Comparison of ENCODE assay signal across 22 mouse cellular contexts in genomic region chr16:91662336-91662735, GRCm38 (mm10). TPM values are rescaled to one million over a fixed set of nuclear protein-coding genes. Genes with fewer than 3 reads are reported as not detected.
DNase-seq lines count a peak whose midpoint lies in the region; ATAC-seq lines count a peak whose summit lies in the region.
"Had no signal": no experiment of that assay in that cellular context is flagged by ENCODE, and none has a peak within 500 bp of the region (broad histone marks: within the 10 kb centered on the region; RNA-seq: fewer than 3 reads in every experiment).

No protein-coding gene starts in this region.

- DNase-seq in frontal cortex, postnatal 10 days (ENCODE audit: low spot score in 2 of 2), result no peak
- peak; percentile 36 for DNase-seq in intestine, embryonic 14.5 days (ENCODE audit: low spot score)
- DNase-seq in right cerebral cortex, adult 2 months (ENCODE audit: low spot score in 2 of 2), result peak; percentile 34 to 47
- DNase-seq in right cerebral cortex, postnatal 10 days (ENCODE audit: low spot score in 2 of 2), result no peak
- DNase-seq in kidney, adult 8-10 months, result no peak
- DNase-seq: adrenal gland, adult 8-10 months; adrenal gland, postnatal 25 days; cerebellum, adult 18-20 months; cerebellum, adult 9-10 months; cerebellum, postnatal 14 days; forebrain, postnatal 0 days; gastrocnemius, postnatal 25 days; heart, adult 2 months had no signal

- peaks cover 99% of the 10 kb centered on the region for H3K36me3 ChIP-seq in intestine, embryonic 14.5 days (ENCODE audit: control insufficient read depth, insufficient read depth, low read length)
- H3K36me3 ChIP-seq in intestine, embryonic 16.5 days (ENCODE audit: control insufficient read depth, insufficient read depth, low read length), result peaks cover 46% of the 10 kb centered on the region
- H3K36me3 ChIP-seq in forebrain, embryonic 16.5 days (ENCODE audit: control insufficient read depth, insufficient read depth), result peaks cover 75% of the 10 kb centered on the region

- H3K27ac ChIP-seq in intestine, embryonic 14.5 days (ENCODE audit: low read depth), result no peak overlapping the region
- H3K27ac ChIP-seq in intestine, embryonic 16.5 days (ENCODE audit: low read length), result no peak overlapping the region
- no peak overlapping the region for H3K27ac ChIP-seq in forebrain, embryonic 16.5 days (ENCODE audit: low read length)
- H3K27ac ChIP-seq: forebrain, embryonic 10.5 days; forebrain, embryonic 13.5 days; heart, adult 2 months; hindbrain, embryonic 12.5 days; hindbrain, embryonic 15.5 days; intestine, embryonic 15.5 days had no signal

- no peaks in the 10 kb centered on the region for H3K27me3 ChIP-seq in intestine, embryonic 14.5 days (replicated peaks; ENCODE audit: control insufficient read depth, insufficient read depth, low read length)
- no peaks in the 10 kb centered on the region for H3K27me3 ChIP-seq in intestine, embryonic 16.5 days (replicated peaks; ENCODE audit: control insufficient read depth, insufficient read depth, low read length)
- no peaks in the 10 kb centered on the region for H3K27me3 ChIP-seq in forebrain, embryonic 16.5 days (replicated peaks; ENCODE audit: control insufficient read depth, insufficient read depth, low read length)
- H3K27me3 ChIP-seq: forebrain, embryonic 13.5 days; hindbrain, embryonic 12.5 days; hindbrain, embryonic 15.5 days; intestine, embryonic 15.5 days had no signal

- ATAC-seq in frontal cortex, adult (ENCODE audit: low TSS enrichment), result peak; percentile 85
- no peak for ATAC-seq in intestine, embryonic 14.5 days (replicated peaks; ENCODE audit: low FRiP score, low TSS enrichment, low read depth)
- ATAC-seq in intestine, embryonic 16.5 days, result no peak
- ATAC-seq in forebrain, embryonic 16.5 days, result no peak
- ATAC-seq: forebrain, embryonic 13.5 days; forebrain, postnatal 0 days; intestine, embryonic 15.5 days had no signal

- no peaks in the 10 kb centered on the region for H3K9me3 ChIP-seq in intestine, embryonic 14.5 days (ENCODE audit: control insufficient read depth, low read length)
- no peaks in the 10 kb centered on the region for H3K9me3 ChIP-seq in intestine, embryonic 16.5 days (ENCODE audit: control insufficient read depth, low read length)
- no peaks in the 10 kb centered on the region for H3K9me3 ChIP-seq in forebrain, embryonic 16.5 days (ENCODE audit: control insufficient read depth, low read length)
- H3K9me3 ChIP-seq: forebrain, embryonic 13.5 days; hindbrain, embryonic 12.5 days; hindbrain, embryonic 15.5 days; intestine, embryonic 15.5 days had no signal

- no peak overlapping the region for H3K9ac ChIP-seq in intestine, embryonic 14.5 days (ENCODE audit: low read length)
- no peak overlapping the region for H3K9ac ChIP-seq in intestine, embryonic 16.5 days (ENCODE audit: low read depth, low read length)
- no peak overlapping the region for H3K9ac ChIP-seq in forebrain, embryonic 16.5 days (replicated peaks; ENCODE audit: low read depth, low read length)
- H3K9ac ChIP-seq: forebrain, embryonic 13.5 days; forebrain, postnatal 0 days; hindbrain, embryonic 12.5 days; hindbrain, embryonic 15.5 days; intestine, embryonic 15.5 days had no signal

- no peak overlapping the region for H3K4me2 ChIP-seq in intestine, embryonic 14.5 days (ENCODE audit: low read length)
- no peak overlapping the region for H3K4me2 ChIP-seq in intestine, embryonic 16.5 days (ENCODE audit: low read depth, low read length)
- H3K4me2 ChIP-seq in forebrain, embryonic 16.5 days (ENCODE audit: low read length), result no peak overlapping the region
- H3K4me2 ChIP-seq: forebrain, embryonic 13.5 days; heart, embryonic 11.5 days; hindbrain, embryonic 12.5 days; hindbrain, embryonic 15.5 days; intestine, embryonic 15.5 days had no signal

- H3K4me3 ChIP-seq in intestine, embryonic 14.5 days (ENCODE audit: low read depth, low read length), result no peak overlapping the region
- no peak overlapping the region for H3K4me3 ChIP-seq in intestine, embryonic 16.5 days (ENCODE audit: low read length)
- no peak overlapping the region for H3K4me3 ChIP-seq in forebrain, embryonic 16.5 days (replicated peaks; ENCODE audit: low read length)
- H3K4me3 ChIP-seq: forebrain, embryonic 10.5 days; forebrain, embryonic 13.5 days; heart, adult 2 months; hindbrain, embryonic 12.5 days; hindbrain, embryonic 15.5 days; intestine, embryonic 15.5 days had no signal

- WGBS in intestine, embryonic 14.5 days, result 95% methylated on average over 16 of the region's 16 CpGs
- 94% methylated on average over 16 of the region's 16 CpGs for WGBS in intestine, embryonic 16.5 days
- 90% methylated on average over 16 of the region's 16 CpGs for WGBS in forebrain, embryonic 16.5 days

- H3K4me1 ChIP-seq in intestine, embryonic 14.5 days (replicated peaks; ENCODE audit: control insufficient read depth, insufficient read depth, low read length), result no peaks in the 10 kb centered on the region
- no peaks in the 10 kb centered on the region for H3K4me1 ChIP-seq in intestine, embryonic 16.5 days (ENCODE audit: control insufficient read depth, insufficient read depth, low read length)
- peaks cover 5% of the 10 kb centered on the region for H3K4me1 ChIP-seq in forebrain, embryonic 16.5 days (replicated peaks; ENCODE audit: control insufficient read depth, insufficient read depth, low read length)
- H3K4me1 ChIP-seq: forebrain, embryonic 10.5 days; intestine, embryonic 15.5 days had no signal

RNA-seq across cellular contexts. Expression of gene Son, which starts 15.0 kb away (rescaled TPM):
- 138 and 146 TPM in 2 replicates for polyA plus RNA-seq in intestine, embryonic 14.5 days (2014; fragmentation: Nextera tagmentation; extraction: Ambion mirVana)
- 69.8 and 76.6 TPM in 2 replicates for polyA plus RNA-seq in intestine, embryonic 16.5 days (2015; fragmentation: Nextera tagmentation; extraction: Ambion mirVana)
- polyA plus RNA-seq in forebrain, embryonic 16.5 days (2015; fragmentation: Nextera tagmentation; extraction: Ambion mirVana), result 129 and 134 TPM in 2 replicates

RNA-seq across cellular contexts. Expression of gene Gart, which starts 15.6 kb away (rescaled TPM):
- 125 and 137 TPM in 2 replicates for polyA plus RNA-seq in intestine, embryonic 14.5 days (2014; fragmentation: Nextera tagmentation; extraction: Ambion mirVana)
- 85.2 and 99.7 TPM in 2 replicates for polyA plus RNA-seq in intestine, embryonic 16.5 days (2015; fragmentation: Nextera tagmentation; extraction: Ambion mirVana)
- 71.7 and 81.4 TPM in 2 replicates for polyA plus RNA-seq in forebrain, embryonic 16.5 days (2015; fragmentation: Nextera tagmentation; extraction: Ambion mirVana)

RNA-seq across cellular contexts. Expression of gene Donson, which starts 26.2 kb away (rescaled TPM):
- polyA plus RNA-seq in intestine, embryonic 14.5 days (2014; fragmentation: Nextera tagmentation; extraction: Ambion mirVana), result 24.3 and 24.7 TPM in 2 replicates
- 12.0 and 12.2 TPM in 2 replicates for polyA plus RNA-seq in intestine, embryonic 16.5 days (2015; fragmentation: Nextera tagmentation; extraction: Ambion mirVana)
- polyA plus RNA-seq in forebrain, embryonic 16.5 days (2015; fragmentation: Nextera tagmentation; extraction: Ambion mirVana), result 19.8 and 23.8 TPM in 2 replicates

RNA-seq across cellular contexts. Expression of gene Dnajc28, which starts 43.5 kb away (rescaled TPM):
- 2.4 and 2.8 TPM in 2 replicates for polyA plus RNA-seq in intestine, embryonic 14.5 days (2014; fragmentation: Nextera tagmentation; extraction: Ambion mirVana)
- 2.8 TPM in 2 replicates for polyA plus RNA-seq in intestine, embryonic 16.5 days (2015; fragmentation: Nextera tagmentation; extraction: Ambion mirVana)
- polyA plus RNA-seq in forebrain, embryonic 16.5 days (2015; fragmentation: Nextera tagmentation; extraction: Ambion mirVana), result 6.9 and 8.5 TPM in 2 replicates

Comparison
In these comparisons a context has a peak if more than half of its experiments do, and no peak if none do; other contexts are left out.
1. DNase-seq: peak in intestine, embryonic 14.5 days (single experiment) and right cerebral cortex, adult 2 months (2 of 2); none in frontal cortex, postnatal 10 days (0 of 2), right cerebral cortex, postnatal 10 days (0 of 2) and kidney, adult 8-10 months (0 of 2).